Mouse (Mus musculus) heart, adult 18-20 months (tissue): ENCODE results near the gene 4930447C04Rik. TPM values are rescaled to one million over a fixed set of nuclear protein-coding genes. Genes with fewer than 3 reads are reported as not detected.
A peak's percentile ranks its signal among the peaks of the same experiment; 100 is the strongest.

Experiments
- DNase-seq, 2 experiments: peaks; one replicate each; pipeline ENCODE4 v3.0.0; 2021 to 2022; ENCODE audit warnings: mixed read lengths in 1 of 2
- total RNA-seq, 2 experiments: library from RNA; stranded (reverse); gene quantifications; 2 replicates each; pipeline ENCODE4 v1.2.3; 2021

Gene 4930447C04Rik
- total RNA-seq, 2 experiments from 2014 or later = 0.62 to 1.0 TPM

DNA sequence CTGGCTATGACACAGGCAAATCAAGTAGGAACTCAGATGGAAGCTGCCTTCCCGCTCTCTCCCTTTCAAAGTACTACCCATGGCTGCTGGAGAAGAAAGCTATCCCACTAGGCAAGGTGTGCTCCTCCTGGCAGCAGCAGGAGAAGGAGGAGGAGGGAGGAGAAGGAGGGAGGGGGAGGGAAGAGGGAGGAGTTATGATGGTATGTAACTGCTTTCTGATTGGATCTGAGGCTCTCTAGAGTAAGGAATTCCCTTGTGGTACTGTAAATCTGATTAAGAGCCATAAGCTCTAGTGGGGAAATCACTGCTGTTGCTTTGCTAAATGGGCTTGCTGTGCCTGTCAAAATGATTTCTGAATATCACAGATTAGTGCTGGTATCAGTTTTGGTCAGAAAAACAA lies 99.1 kb downstream of the 4930447C04Rik start:
- no peak for DNase-seq

DNA sequence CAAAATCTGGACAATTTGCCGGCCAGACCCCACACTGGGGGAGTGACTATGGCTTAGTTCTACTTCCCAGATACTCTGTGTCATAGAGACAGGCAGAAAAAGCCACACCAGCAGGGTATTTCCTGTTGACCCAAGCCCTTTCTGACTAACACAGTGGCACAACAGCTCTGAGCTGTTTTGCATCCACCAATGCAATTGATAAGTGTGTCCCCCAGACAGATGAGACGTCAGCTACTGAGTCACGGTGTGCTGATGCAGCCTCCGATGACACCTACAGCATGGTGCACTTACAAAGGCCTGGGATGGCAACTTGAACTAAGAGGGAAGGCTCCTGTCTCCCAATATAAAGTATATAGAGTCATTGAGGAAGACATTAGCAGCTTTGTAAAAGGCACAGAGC lies 103.3 kb downstream of the 4930447C04Rik start:
- DNase-seq = no peak

DNA sequence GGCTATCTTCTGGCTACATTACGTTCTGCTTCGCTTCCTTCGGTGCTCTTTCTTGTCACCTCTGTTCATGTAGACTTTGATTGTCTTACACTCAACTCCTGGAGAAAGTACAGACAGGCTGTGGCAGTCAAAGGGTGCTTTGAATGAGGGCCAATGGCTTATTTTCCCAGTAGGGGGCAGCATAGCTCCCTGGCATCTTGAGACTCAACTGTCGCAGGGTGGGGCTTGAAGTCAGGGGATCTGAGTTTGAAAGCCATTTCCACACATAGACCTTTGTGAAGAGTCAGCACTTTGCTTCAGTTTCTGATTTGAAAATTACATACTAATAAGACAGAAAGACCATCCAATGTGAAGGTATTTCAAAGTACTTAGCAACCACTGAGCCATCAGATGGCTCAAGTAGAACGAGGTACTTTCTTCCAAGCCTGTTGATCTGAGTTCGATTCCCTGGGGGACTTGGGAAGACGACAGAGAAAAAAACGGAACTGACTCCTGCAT lies 105.0 kb downstream of the 4930447C04Rik start:
- DNase-seq = no peak

DNA sequence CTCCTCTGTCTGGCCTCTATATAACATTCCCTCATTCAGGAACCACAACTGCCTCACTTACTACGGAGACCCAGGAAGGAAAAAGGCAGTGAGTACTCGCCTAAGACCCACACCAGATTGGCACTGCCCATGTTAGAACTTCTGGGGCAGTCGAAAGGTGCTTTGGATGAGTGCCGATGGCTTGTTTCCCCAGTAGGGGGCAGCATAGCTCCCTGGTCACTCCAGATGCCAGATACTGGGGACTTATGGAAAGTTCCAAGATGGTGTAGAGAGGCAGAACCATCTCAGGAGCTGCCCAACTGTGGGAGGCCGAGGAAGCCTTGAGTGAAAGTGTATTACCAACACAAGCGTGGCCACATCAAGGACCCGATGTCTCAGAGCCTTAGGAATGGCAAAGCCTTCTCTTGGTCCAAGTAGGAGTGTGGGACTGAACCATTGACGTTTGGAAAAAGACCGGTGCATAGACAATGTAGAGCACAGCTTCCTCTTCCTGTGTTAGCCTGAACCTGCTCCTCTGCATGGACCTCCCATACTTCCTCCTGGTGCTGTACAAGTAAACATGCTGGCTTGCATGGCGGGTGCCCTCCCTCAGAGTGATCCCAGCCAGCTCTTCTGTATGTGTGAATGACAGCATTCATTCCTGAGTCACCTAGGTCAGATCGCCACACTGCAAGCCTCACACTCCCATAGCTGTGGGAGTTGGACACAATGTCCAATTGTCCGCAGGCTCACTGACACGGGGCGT lies 105.6 kb downstream of the 4930447C04Rik start:
- DNase-seq = peak in 1 of 2 experiments; percentile 13

DNA sequence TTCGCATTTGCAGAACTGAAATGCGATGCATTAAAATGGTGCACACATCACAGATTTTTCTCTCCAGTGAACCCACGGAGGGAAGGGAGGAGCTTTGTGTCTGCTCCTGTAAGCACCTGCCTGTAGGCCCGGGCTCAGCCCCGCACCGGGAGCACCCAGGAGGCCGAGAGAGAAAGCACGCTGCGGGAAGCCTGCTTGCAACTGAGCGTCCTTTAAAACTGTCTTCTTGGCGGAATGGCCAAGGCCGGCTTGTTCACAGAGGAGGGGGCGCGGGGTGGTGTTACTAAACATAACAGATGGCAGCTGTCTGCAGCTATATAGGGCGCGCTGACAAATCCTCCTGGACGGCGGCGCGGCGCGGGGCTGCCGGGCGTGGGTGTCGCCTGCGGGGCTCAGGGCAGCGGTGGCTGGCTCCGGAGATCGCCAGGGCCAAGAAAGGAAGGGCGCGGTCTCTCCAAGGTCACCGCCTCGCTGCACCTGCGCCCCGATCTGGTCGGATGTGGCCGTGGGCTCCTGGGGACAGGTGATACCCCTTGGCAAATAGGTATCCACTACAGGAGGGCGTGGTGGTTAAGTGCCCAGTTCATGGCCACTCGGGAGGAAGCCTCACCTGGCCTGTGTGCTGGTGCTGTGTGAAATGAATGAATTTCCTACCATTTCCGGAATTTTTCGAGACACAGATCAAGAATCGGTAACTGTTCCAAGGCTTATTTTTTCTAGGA lies 108.7 kb downstream of the 4930447C04Rik start:
- peak; percentile 20 to 29 for DNase-seq

Other genes with a start within 250 kb of the 4930447C04Rik start
- 100 to 1,000 TPM; 252 to 254 TPM for gene Ppm1a, start 183.3 kb downstream of the 4930447C04Rik start, total RNA-seq
- gene Six6, start 882 bp downstream of the 4930447C04Rik start, total RNA-seq = not detected
- 1 to 10 TPM; 1.6 to 2.0 TPM for gene Six1, start 113.1 kb upstream of the 4930447C04Rik start, total RNA-seq
- 1 to 10 TPM; 4.1 to 4.6 TPM for gene Six4, start 172.7 kb upstream of the 4930447C04Rik start, total RNA-seq
- 10 to 100 TPM; 18.1 to 20.5 TPM for gene Mnat1, start 182.9 kb upstream of the 4930447C04Rik start, total RNA-seq